Mouse (Mus musculus): ENCODE data around the gene Pdxk.

DNA sequence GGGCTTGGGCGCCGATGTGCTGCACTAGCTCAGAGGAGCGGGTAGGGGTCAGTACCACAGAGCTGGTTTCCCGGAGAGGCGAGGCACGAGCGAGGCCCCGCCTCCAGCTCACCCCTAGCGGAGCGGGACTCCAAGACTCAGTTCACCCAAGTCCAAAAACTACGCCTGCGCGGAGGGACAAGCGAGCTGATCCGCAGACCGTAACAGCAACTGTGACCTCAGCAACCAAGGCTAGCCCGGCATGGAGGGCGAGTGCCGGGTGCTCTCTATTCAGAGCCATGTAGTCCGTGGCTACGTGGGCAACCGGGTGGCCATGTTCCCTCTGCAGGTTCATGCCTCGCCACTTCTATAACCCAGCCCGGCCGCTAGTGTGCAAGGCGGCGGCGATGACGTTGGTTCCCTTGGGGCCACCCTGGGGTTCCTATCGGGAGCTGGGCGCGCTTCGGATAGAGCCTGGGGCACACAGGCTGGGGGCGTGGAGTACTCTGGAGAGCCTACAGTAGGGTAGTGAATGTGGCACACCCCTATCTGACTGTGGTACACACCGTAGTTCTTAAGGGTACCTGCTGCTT lies 17.2 kb upstream of the Pdxk start:
- TF ChIP-seq GATA1 (IDR thresholded peaks at IDR 0.05; ENCODE audit: low read length) (no peak), TAL1 (IDR thresholded peaks at IDR 0.05; ENCODE audit: low read length) (no peak)
